Mouse (Mus musculus) liver, embryonic 16.5 days (tissue): ENCODE measurements around the gene Lce1a1. TPM values are rescaled to one million over a fixed set of nuclear protein-coding genes. Genes with fewer than 3 reads are reported as not detected.

ENCODE experiments used
- polyA plus RNA-seq: library from polyadenylated mRNA; unstranded; fragments of >200 nt; fragmentation: Nextera tagmentation; extraction: Ambion mirVana; gene quantifications from 2 replicates; pipeline ENCODE4 v1.2.1, GENCODE M21; 2015

The Lce1a1 gene
- polyA plus RNA-seq, 1 experiment from 2014 or later: not detected

Other genes with a start within 250 kb of the Lce1a1 start
- gene Sprr2i, start 240.3 kb downstream of the Lce1a1 start, polyA plus RNA-seq: not detected in 2 replicates
- gene Sprr2j-ps, start 230.2 kb downstream of the Lce1a1 start, polyA plus RNA-seq: not detected in 2 replicates
- gene Gm9774, start 218.9 kb downstream of the Lce1a1 start, polyA plus RNA-seq: 3.5 and 4.3 TPM in 2 replicates
- gene Sprr2k, start 215.7 kb downstream of the Lce1a1 start, polyA plus RNA-seq: not detected in 2 replicates
- not detected in 2 replicates for gene Sprr1b, start 209.5 kb downstream of the Lce1a1 start, polyA plus RNA-seq
- gene Sprr3, start 189.6 kb downstream of the Lce1a1 start, polyA plus RNA-seq: not detected in 2 replicates
- 0.15 TPM in 1 of 2 replicates, not detected in the other for gene Sprr1a, start 162.4 kb downstream of the Lce1a1 start, polyA plus RNA-seq
- gene Sprr4, start 147.8 kb downstream of the Lce1a1 start, polyA plus RNA-seq: not detected in 2 replicates
- not detected in 2 replicates for gene 2310046K23Rik, start 113.8 kb downstream of the Lce1a1 start, polyA plus RNA-seq
- gene Ivl, start 74.6 kb downstream of the Lce1a1 start, polyA plus RNA-seq: not detected in 2 replicates
- 0.13 and 0.24 TPM in 2 replicates for gene Smcp, start 59.3 kb downstream of the Lce1a1 start, polyA plus RNA-seq
- not detected in 2 replicates for gene 2210017I01Rik, start 40.8 kb downstream of the Lce1a1 start, polyA plus RNA-seq
- gene Lce6a, start 26.6 kb downstream of the Lce1a1 start, polyA plus RNA-seq: 0.11 TPM in 1 of 2 replicates, not detected in the other
- gene Lce1b, start 8.6 kb upstream of the Lce1a1 start, polyA plus RNA-seq: not detected in 2 replicates
- gene Lce1a2, start 22.0 kb upstream of the Lce1a1 start, polyA plus RNA-seq: not detected in 2 replicates
- gene Lce1c, start 30.9 kb upstream of the Lce1a1 start, polyA plus RNA-seq: not detected in 2 replicates
- gene Lce1d, start 38.9 kb upstream of the Lce1a1 start, polyA plus RNA-seq: not detected in 2 replicates
- not detected in 2 replicates for gene Lce1e, start 60.8 kb upstream of the Lce1a1 start, polyA plus RNA-seq
- gene Lce1f, start 72.0 kb upstream of the Lce1a1 start, polyA plus RNA-seq: not detected in 2 replicates
- not detected in 2 replicates for gene Gm38119, start 90.8 kb upstream of the Lce1a1 start, polyA plus RNA-seq
- gene Lce1g, start 104.0 kb upstream of the Lce1a1 start, polyA plus RNA-seq: not detected in 2 replicates
- not detected in 2 replicates for gene Lce1h, start 116.8 kb upstream of the Lce1a1 start, polyA plus RNA-seq
- gene Lce1i, start 130.6 kb upstream of the Lce1a1 start, polyA plus RNA-seq: not detected in 2 replicates
- not detected in 2 replicates for gene Lce1j, start 142.2 kb upstream of the Lce1a1 start, polyA plus RNA-seq
- gene Lce1k, start 159.6 kb upstream of the Lce1a1 start, polyA plus RNA-seq: not detected in 2 replicates
- not detected in 2 replicates for gene Kprp, start 178.9 kb upstream of the Lce1a1 start, polyA plus RNA-seq
- gene Lce1l, start 203.0 kb upstream of the Lce1a1 start, polyA plus RNA-seq: not detected in 2 replicates
- gene 2310050C09Rik, start 221.9 kb upstream of the Lce1a1 start, polyA plus RNA-seq: not detected in 2 replicates